Mouse (Mus musculus): ENCODE data around the gene Myl3. TPM values are rescaled to one million over a fixed set of nuclear protein-coding genes. Genes with fewer than 3 reads are reported as not detected.

The Myl3 gene
- polyA plus RNA-seq, 1 experiment from 2014 or later, result 1,835 TPM

- Histone ChIP-seq H3K27ac (peak overlapping the region; percentile 91), H3K4me1 (peaks cover 85% of the 10 kb centered on the region), H3K4me3 (peak overlapping the region; percentile 19), H3K27me3 (ENCODE audit: insufficient read depth, poor library complexity, severe bottlenecking) (0 out of 2 replicates have a peak, but pooled peaks cover 12% of the 10 kb centered on the region), H3K36me3 (no peaks in the 10 kb centered on the region), H3K9me3 (no peaks in the 10 kb centered on the region)
- 54% methylated on average over 5 of the region's 5 CpGs for WGBS
- no peak for DNase-seq (ENCODE audit: low spot score)
Observed at GRCm38 (mm10) chr9:110751412-110751811, 9.8 kb downstream of the Myl3 start.

- Histone ChIP-seq H3K4me3 (no peak overlapping the region), H3K36me3 (no peaks in the 10 kb centered on the region), H3K9me3 (no peaks in the 10 kb centered on the region), H3K27ac (peak overlapping the region; percentile 91), H3K27me3 (ENCODE audit: insufficient read depth, poor library complexity, severe bottlenecking) (0 out of 2 replicates have a peak, but pooled peaks cover 12% of the 10 kb centered on the region), H3K4me1 (peaks cover 75% of the 10 kb centered on the region)
- DNase-seq (ENCODE audit: low spot score), result no peak
- WGBS, result 61% methylated on average over 4 of the region's 4 CpGs
Observed at GRCm38 (mm10) chr9:110752917-110753435, 11.3 kb downstream of the Myl3 start.

- WGBS, result 52% methylated on average over 4 of the region's 4 CpGs
- peaks cover 71% of the 10 kb centered on the region for H3K4me1 ChIP-seq
- H3K27me3 ChIP-seq (ENCODE audit: insufficient read depth, poor library complexity, severe bottlenecking), result 0 out of 2 replicates have a peak, but pooled peaks cover 5% of the 10 kb centered on the region
- peak overlapping the region; percentile 60 for H3K27ac ChIP-seq
- H3K4me3 ChIP-seq, result no peak overlapping the region
- H3K9me3 ChIP-seq, result no peaks in the 10 kb centered on the region
- H3K36me3 ChIP-seq, result no peaks in the 10 kb centered on the region
- DNase-seq (ENCODE audit: low spot score), result no peak
Observed at GRCm38 (mm10) chr9:110753773-110754172, 12.1 kb downstream of the Myl3 start.

- H3K27ac ChIP-seq, result peak overlapping the region; percentile 56
- no peaks in the 10 kb centered on the region for H3K9me3 ChIP-seq
- no peak overlapping the region for H3K4me3 ChIP-seq
- H3K27me3 ChIP-seq (ENCODE audit: insufficient read depth, poor library complexity, severe bottlenecking), result no peaks in the 10 kb centered on the region
- no peak for DNase-seq (ENCODE audit: low spot score)
- WGBS, result 71% methylated on average over 5 of the region's 5 CpGs
- H3K4me1 ChIP-seq, result peaks cover 48% of the 10 kb centered on the region
- no peaks in the 10 kb centered on the region for H3K36me3 ChIP-seq
Observed at GRCm38 (mm10) chr9:110757816-110758215, 16.2 kb downstream of the Myl3 start.

- 72% methylated on average over 8 of the region's 8 CpGs for WGBS
- H3K9me3 ChIP-seq, result no peaks in the 10 kb centered on the region
- no peaks in the 10 kb centered on the region for H3K36me3 ChIP-seq
- no peak overlapping the region for H3K27ac ChIP-seq
- H3K4me1 ChIP-seq, result peaks cover 48% of the 10 kb centered on the region
- no peaks in the 10 kb centered on the region for H3K27me3 ChIP-seq (ENCODE audit: insufficient read depth, poor library complexity, severe bottlenecking)
- DNase-seq (ENCODE audit: low spot score), result no peak
- no peak overlapping the region for H3K4me3 ChIP-seq
Observed at GRCm38 (mm10) chr9:110758605-110759004, 16.9 kb downstream of the Myl3 start.

GRCm38 (mm10) chr9:110759265-110759664 is 17.6 kb downstream of the Myl3 start:
- Histone ChIP-seq H3K4me3 (no peak overlapping the region), H3K9me3 (no peaks in the 10 kb centered on the region), H3K27ac (no peak overlapping the region), H3K4me1 (peaks cover 48% of the 10 kb centered on the region), H3K36me3 (no peaks in the 10 kb centered on the region), H3K27me3 (ENCODE audit: insufficient read depth, poor library complexity, severe bottlenecking) (no peaks in the 10 kb centered on the region)
- DNase-seq (ENCODE audit: low spot score), result no peak
- WGBS, result 46% methylated on average over 2 of the region's 2 CpGs

GRCm38 (mm10) chr9:110760886-110761285 is 19.2 kb downstream of the Myl3 start:
- Histone ChIP-seq H3K9me3 (no peaks in the 10 kb centered on the region), H3K27me3 (ENCODE audit: insufficient read depth, poor library complexity, severe bottlenecking) (no peaks in the 10 kb centered on the region), H3K4me1 (peaks cover 49% of the 10 kb centered on the region), H3K27ac (0 out of 2 replicates have a peak overlapping the region, but pooled peaks have one; percentile 19), H3K36me3 (peaks cover 7% of the 10 kb centered on the region), H3K4me3 (no peak overlapping the region)
- WGBS, result 85% methylated on average over 8 of the region's 8 CpGs
- no peak for DNase-seq (ENCODE audit: low spot score)

GRCm38 (mm10) chr9:110762763-110763162 is 21.1 kb downstream of the Myl3 start:
- Histone ChIP-seq H3K9me3 (no peaks in the 10 kb centered on the region), H3K4me3 (peak overlapping the region; percentile 64), H3K4me1 (peaks cover 56% of the 10 kb centered on the region), H3K27me3 (ENCODE audit: insufficient read depth, poor library complexity, severe bottlenecking) (no peaks in the 10 kb centered on the region), H3K36me3 (peaks cover 25% of the 10 kb centered on the region), H3K27ac (peak overlapping the region; percentile 90)
- 67% methylated on average over 10 of the region's 10 CpGs for WGBS
- DNase-seq (ENCODE audit: low spot score), result no peak

- peak; percentile 90 for DNase-seq (ENCODE audit: low spot score)
- Histone ChIP-seq H3K9me3 (no peaks in the 10 kb centered on the region), H3K36me3 (peaks cover 32% of the 10 kb centered on the region), H3K4me3 (peak overlapping the region; percentile 64), H3K4me1 (peaks cover 51% of the 10 kb centered on the region), H3K27me3 (ENCODE audit: insufficient read depth, poor library complexity, severe bottlenecking) (no peaks in the 10 kb centered on the region), H3K27ac (peak overlapping the region; percentile 90)
- WGBS, result 56% methylated on average over 2 of the region's 2 CpGs
Observed at GRCm38 (mm10) chr9:110763405-110763804, 21.7 kb downstream of the Myl3 start.

- H3K9me3 ChIP-seq, result no peaks in the 10 kb centered on the region
- H3K27ac ChIP-seq, result no peak overlapping the region
- H3K27me3 ChIP-seq (ENCODE audit: insufficient read depth, poor library complexity, severe bottlenecking), result 0 out of 2 replicates have a peak, but pooled peaks cover under 1% of the 10 kb centered on the region
- peaks cover 35% of the 10 kb centered on the region for H3K4me1 ChIP-seq
- peaks cover 39% of the 10 kb centered on the region for H3K36me3 ChIP-seq
- H3K4me3 ChIP-seq, result no peak overlapping the region
- no peak for DNase-seq (ENCODE audit: low spot score)
- 90% methylated on average over 10 of the region's 10 CpGs for WGBS
Observed at GRCm38 (mm10) chr9:110772336-110772735, 30.7 kb downstream of the Myl3 start.

- Histone ChIP-seq H3K27ac (peak overlapping the region; percentile 3; the same call in 1 of the 2 replicates), H3K4me1 (peaks cover 33% of the 10 kb centered on the region)
- WGBS, result 68% methylated on average over 15 of the region's 15 CpGs
Observed at GRCm38 (mm10) chr9:110774403-110775268, 33.0 kb downstream of the Myl3 start.

GRCm38 (mm10) chr9:110775269-110776022 is 33.8 kb downstream of the Myl3 start:
- DNase-seq (ENCODE audit: low spot score), result no peak
- 75% methylated on average over 10 of the region's 10 CpGs for WGBS
- H3K27ac ChIP-seq, result no peak overlapping the region; the same call in 1 of the 2 replicates

More at GRCm38 (mm10) chr9:110774403-110775268, 33.0 kb downstream of the Myl3 start:
- Histone ChIP-seq H3K4me3 (no peak overlapping the region), H3K36me3 (peaks cover 16% of the 10 kb centered on the region), H3K9me3 (no peaks in the 10 kb centered on the region), H3K27me3 (ENCODE audit: insufficient read depth, poor library complexity, severe bottlenecking) (peaks cover 10% of the 10 kb centered on the region; the same call in 1 of the 2 replicates)
- DNase-seq (ENCODE audit: low spot score), result no peak

More at GRCm38 (mm10) chr9:110775269-110776022, 33.8 kb downstream of the Myl3 start:
- Histone ChIP-seq H3K4me1 (peaks cover 34% of the 10 kb centered on the region), H3K9me3 (no peaks in the 10 kb centered on the region), H3K4me3 (no peak overlapping the region), H3K27me3 (ENCODE audit: insufficient read depth, poor library complexity, severe bottlenecking) (peaks cover 14% of the 10 kb centered on the region; the same call in 1 of the 2 replicates), H3K36me3 (peaks cover 8% of the 10 kb centered on the region)
